Mouse (Mus musculus): ENCODE measurements around the gene Hal.
"Not testable (repeated sequence)": the region's sequence is repeated elsewhere in the genome, so short reads cannot be mapped to it uniquely, and the experiment has no call there.

- TF ChIP-seq CTCF (IDR thresholded peaks at IDR 0.05; ENCODE audit: low read depth, low read length); POLR2A (IDR thresholded peaks at IDR 0.05; ENCODE audit: borderline replicate concordance, low read depth, low read length): not testable (repeated sequence)
Measured at GRCm38 (mm10) chr10:93557971-93558370, 69.4 kb downstream of the Hal start.
